Mouse (Mus musculus): ENCODE measurements around the gene Tmbim1. TPM values are rescaled to one million over a fixed set of nuclear protein-coding genes. Genes with fewer than 3 reads are reported as not detected.

Gene Tmbim1
- polyA plus RNA-seq, 1 experiment: 567 TPM

DNA sequence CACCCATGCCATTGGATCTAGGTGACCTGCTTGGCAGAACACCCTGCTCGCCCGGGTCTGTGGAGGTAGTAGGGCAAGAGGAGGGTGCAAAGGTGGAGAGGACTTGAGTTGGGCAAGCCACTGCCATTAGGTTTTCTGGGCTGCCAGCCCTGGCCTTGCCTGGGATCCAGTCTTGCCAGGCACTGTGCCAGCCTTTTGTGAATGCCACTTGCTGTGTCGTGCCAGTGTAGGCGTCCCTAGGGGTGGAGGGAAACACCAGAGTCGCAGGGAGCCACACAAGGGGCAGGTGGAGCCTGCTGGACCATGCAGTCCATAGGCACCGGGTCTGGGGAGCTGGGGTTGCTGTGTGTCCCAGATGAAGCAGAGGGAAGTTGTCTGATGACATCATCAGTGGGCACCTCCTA lies 34.9 kb upstream of the Tmbim1 start:
- WGBS: 50% methylated on average over 6 of the region's 6 CpGs
- TF ChIP-seq CTCF (IDR thresholded peaks at IDR 0.05; ENCODE audit: insufficient read depth, low read length): no peak
- no peak for TF ChIP-seq POLR2A (IDR thresholded peaks at IDR 0.05; ENCODE audit: borderline replicate concordance, extremely low read depth, low read depth, low read length)
- Histone ChIP-seq H3K4me1 (ENCODE audit: control insufficient read depth, insufficient read depth, low read length) (no peaks in the 10 kb centered on the region), H3K4me3 (replicated peaks; ENCODE audit: extremely low read depth, low read depth, low read length) (no peak overlapping the region)
- no peak for DNase-seq

DNA sequence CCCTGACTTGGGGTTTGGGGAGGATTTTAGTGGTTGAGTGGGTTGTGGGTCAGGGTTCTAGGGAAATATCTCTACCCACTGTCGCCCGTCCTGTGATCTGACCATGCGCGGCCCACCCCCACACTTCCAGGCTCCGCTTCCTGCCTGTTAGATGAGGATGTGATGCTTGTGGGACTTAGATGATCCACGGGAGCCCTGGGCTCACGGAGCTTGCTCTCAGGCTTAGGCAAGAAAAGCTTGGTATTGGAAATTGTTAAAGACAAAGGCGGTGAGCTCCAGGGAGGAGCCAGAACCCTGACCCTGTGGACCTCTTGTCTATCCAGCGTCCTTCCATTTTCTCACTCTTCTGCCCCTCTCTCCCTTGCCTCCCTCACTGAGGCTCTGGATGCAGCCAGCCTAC lies 34.5 kb upstream of the Tmbim1 start:
- Histone ChIP-seq H3K4me3 (replicated peaks; ENCODE audit: extremely low read depth, low read depth, low read length) (no peak overlapping the region), H3K4me1 (ENCODE audit: control insufficient read depth, insufficient read depth, low read length) (no peaks in the 10 kb centered on the region)
- 80% methylated on average over 9 of the region's 9 CpGs for WGBS
- no peak for DNase-seq
- TF ChIP-seq CTCF (IDR thresholded peaks at IDR 0.05; ENCODE audit: insufficient read depth, low read length) (no peak), POLR2A (IDR thresholded peaks at IDR 0.05; ENCODE audit: borderline replicate concordance, extremely low read depth, low read depth, low read length) (no peak)

DNA sequence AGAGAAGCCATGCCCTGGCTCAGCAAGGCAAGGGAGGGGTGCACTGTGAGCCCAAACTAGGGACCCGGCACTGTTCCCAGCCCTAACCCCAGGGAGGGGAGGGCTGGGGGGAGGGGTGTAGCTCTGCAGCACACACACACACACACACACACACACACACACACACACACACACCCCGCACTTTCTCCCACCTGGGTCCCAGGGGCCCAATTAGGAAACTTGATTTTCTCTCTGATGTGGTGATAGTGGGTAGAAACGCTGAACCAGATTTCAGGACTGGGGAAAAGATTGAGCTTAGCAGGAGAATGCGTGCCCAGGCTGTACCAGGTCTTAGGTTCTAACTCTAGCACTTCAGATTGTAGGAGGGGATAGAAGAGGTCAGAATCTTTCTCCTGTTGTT lies 33.2 kb upstream of the Tmbim1 start:
- Histone ChIP-seq H3K4me3 (replicated peaks; ENCODE audit: extremely low read depth, low read depth, low read length) (no peak overlapping the region), H3K4me1 (ENCODE audit: control insufficient read depth, insufficient read depth, low read length) (no peaks in the 10 kb centered on the region)
- 80% methylated on average over 4 of the region's 4 CpGs for WGBS
- TF ChIP-seq POLR2A (IDR thresholded peaks at IDR 0.05; ENCODE audit: borderline replicate concordance, extremely low read depth, low read depth, low read length) (no peak), CTCF (IDR thresholded peaks at IDR 0.05; ENCODE audit: insufficient read depth, low read length) (no peak)
- no peak for DNase-seq

DNA sequence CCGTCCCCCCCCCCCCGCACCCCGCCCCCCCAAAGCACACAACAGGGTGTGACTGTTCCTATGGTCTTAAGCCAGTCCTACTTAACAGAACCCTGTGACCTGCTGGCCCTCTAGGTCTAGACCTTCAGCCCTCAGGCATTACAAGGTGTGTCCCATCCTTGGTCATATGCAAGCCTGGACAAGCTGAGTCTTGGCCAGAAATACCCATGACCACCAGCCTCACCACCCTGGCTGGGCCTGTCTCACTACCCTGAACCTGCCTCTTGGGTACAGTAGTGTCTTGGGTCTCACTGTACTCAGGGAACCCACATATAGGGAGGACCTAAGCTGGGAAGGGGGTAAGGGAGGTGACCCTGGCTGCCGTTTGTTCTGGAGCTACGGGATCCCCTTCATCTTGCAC lies 32.6 kb upstream of the Tmbim1 start:
- no peak for DNase-seq

DNA sequence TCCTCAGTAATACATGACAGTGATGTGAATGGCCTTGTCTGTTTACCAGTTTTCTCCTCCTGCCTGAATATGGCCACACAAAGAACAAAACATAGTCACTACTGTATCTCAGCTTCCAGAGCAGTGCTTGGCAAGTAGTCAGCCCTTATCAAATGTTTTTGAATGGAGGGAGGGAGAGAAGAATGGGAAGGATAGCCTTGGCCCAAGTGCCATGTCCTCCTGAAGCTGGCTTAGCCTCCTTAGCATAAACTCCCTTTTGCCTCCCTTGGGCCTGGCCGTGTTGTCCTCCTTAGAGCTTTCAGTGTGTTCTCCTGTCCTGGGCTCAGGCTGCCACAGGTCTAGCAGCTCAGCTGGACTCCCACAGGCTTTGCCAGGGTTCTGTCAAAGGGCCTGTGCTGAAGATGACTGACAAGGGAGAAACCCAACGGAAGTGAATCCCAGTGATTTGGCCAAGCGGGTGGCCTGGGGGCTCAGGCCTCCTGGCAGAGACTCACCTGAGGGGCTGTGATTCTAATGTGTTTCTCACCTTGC lies 31.9 kb upstream of the Tmbim1 start:
- 86% methylated on average over 3 of the region's 3 CpGs for WGBS
- DNase-seq: no peak
- TF ChIP-seq POLR2A (IDR thresholded peaks at IDR 0.05; ENCODE audit: borderline replicate concordance, extremely low read depth, low read depth, low read length) (no peak), CTCF (IDR thresholded peaks at IDR 0.05; ENCODE audit: insufficient read depth, low read length) (no peak)
- peaks cover 5% of the 10 kb centered on the region; the same call in 1 of the 2 replicates for H3K4me1 ChIP-seq (ENCODE audit: control insufficient read depth, insufficient read depth, low read length)
- H3K4me3 ChIP-seq (replicated peaks; ENCODE audit: extremely low read depth, low read depth, low read length): no peak overlapping the region

More for the DNA sequence above, 32.6 kb upstream of the Tmbim1 start:
- H3K4me1 ChIP-seq (ENCODE audit: control insufficient read depth, insufficient read depth, low read length): peaks cover 3% of the 10 kb centered on the region; the same call in 1 of the 2 replicates
- WGBS: 88% methylated on average over 5 of the region's 5 CpGs
- TF ChIP-seq CTCF (IDR thresholded peaks at IDR 0.05; ENCODE audit: insufficient read depth, low read length) (no peak), POLR2A (IDR thresholded peaks at IDR 0.05; ENCODE audit: borderline replicate concordance, extremely low read depth, low read depth, low read length) (no peak)
- no peak overlapping the region for H3K4me3 ChIP-seq (replicated peaks; ENCODE audit: extremely low read depth, low read depth, low read length)

DNA sequence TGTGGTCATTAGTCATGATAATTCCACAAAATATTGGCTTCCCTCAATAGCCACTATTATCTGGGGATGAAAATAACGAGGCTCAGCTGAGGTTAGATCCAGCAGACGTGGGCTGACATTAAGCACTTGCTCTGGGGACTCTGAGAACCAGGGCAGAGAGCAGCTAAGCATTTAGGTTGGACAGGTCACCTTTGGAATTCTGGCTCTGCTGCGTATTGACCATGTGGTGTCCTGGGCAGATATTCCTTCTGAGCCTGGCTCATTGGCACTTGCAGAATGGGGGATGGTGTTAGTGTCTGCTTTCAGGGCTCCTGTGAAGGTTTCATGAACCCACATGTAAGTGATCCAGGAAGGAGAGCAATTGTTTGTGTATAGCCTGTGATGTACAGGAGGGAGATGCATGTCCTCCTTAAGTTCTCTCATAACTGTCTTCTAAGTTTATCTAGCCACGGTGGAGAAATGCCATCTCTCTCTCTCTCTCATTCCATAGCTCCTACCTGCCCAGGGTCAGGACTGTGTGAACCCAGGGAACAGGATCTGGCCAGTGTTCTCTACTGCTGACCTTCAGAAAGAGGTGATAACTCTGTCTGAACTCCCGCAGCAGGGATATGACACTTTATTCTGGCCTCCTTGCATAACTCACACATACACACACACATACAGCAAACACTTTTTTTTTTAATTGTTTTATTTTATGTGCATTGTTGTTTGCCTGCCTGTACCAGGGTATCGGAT lies 30.2 kb upstream of the Tmbim1 start:
- TF ChIP-seq CTCF (IDR thresholded peaks at IDR 0.05; ENCODE audit: insufficient read depth, low read length): no peak
- no peak for TF ChIP-seq POLR2A (IDR thresholded peaks at IDR 0.05; ENCODE audit: borderline replicate concordance, extremely low read depth, low read depth, low read length)
- no peak overlapping the region for H3K4me3 ChIP-seq (replicated peaks; ENCODE audit: extremely low read depth, low read depth, low read length)
- peaks cover 7% of the 10 kb centered on the region for H3K4me1 ChIP-seq (ENCODE audit: control insufficient read depth, insufficient read depth, low read length)
- no peak for DNase-seq
- 81% methylated on average over 6 of the region's 6 CpGs for WGBS

DNA sequence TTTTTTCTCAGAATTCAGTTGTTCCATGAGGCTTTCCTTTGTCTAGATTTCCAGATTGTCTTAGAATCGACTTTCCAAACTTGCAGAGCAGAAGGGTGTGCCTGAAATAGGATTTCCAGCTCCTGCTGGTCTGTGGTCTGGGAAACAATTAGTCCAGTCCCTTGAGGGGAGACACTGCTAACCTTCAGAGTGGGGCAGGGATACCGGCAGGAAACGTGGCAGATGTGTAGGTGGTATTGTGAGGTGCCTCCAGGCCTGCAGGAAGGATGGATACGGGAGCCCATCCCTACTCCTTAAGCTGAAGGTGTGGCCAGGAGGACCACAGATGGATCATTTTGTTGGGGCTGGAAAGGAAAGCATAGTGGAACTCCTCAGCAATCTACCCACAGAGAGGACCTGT lies 29.6 kb upstream of the Tmbim1 start:
- WGBS: 74% methylated on average over 4 of the region's 4 CpGs
- no peak for DNase-seq
- peaks cover 12% of the 10 kb centered on the region for H3K4me1 ChIP-seq (ENCODE audit: control insufficient read depth, insufficient read depth, low read length)

DNA sequence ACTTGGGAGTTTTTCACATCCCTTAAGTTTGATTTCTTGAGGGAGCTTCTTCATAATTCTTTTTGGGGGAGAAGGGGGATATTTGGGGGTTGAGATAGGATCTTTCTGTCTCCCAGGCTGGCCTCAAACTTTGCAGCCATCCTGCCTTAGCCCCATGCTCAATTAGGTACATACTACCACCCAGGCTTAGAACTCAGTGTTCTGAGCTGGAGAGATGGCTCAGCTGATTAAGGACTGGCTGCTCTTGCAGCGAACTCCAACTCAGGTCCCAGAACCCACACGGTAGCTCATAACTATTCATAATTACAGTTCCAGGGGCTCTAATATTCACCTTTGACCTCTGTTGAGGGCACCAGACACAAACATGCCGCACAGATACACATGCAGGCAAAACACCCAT lies 29.2 kb upstream of the Tmbim1 start:
- DNase-seq: no peak
- Histone ChIP-seq H3K4me3 (replicated peaks; ENCODE audit: extremely low read depth, low read depth, low read length) (no peak overlapping the region), H3K4me1 (ENCODE audit: control insufficient read depth, insufficient read depth, low read length) (peaks cover 12% of the 10 kb centered on the region)
- no peak for TF ChIP-seq POLR2A (IDR thresholded peaks at IDR 0.05; ENCODE audit: borderline replicate concordance, extremely low read depth, low read depth, low read length)
- TF ChIP-seq CTCF (IDR thresholded peaks at IDR 0.05; ENCODE audit: insufficient read depth, low read length): no peak
- WGBS: 86% methylated on average over 3 of the region's 3 CpGs

More for the DNA sequence above, 29.6 kb upstream of the Tmbim1 start:
- H3K4me3 ChIP-seq (replicated peaks; ENCODE audit: extremely low read depth, low read depth, low read length): no peak overlapping the region
- TF ChIP-seq POLR2A (IDR thresholded peaks at IDR 0.05; ENCODE audit: borderline replicate concordance, extremely low read depth, low read depth, low read length) (no peak), CTCF (IDR thresholded peaks at IDR 0.05; ENCODE audit: insufficient read depth, low read length) (no peak)

DNA sequence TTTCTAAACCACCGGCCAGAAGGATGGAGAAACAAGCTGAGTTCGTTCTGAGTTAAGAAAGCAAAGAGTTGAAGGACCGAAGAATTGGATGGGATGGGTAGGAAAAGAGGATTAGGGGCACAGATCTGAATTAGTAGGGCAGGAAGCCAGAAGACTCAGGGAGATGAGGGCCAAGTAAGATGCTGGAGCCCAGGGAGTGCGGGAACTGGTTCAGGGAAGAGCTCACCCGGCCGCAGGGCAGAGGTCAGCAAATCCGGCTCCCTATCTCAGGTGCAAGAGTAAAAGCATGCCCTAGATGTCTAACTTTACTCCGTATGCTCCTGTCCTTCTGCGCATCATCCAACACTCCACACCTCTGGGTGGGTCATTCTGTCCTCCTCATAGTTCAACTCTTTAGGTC lies 27.5 kb upstream of the Tmbim1 start:
- TF ChIP-seq POLR2A (IDR thresholded peaks at IDR 0.05; ENCODE audit: borderline replicate concordance, extremely low read depth, low read depth, low read length): no peak
- TF ChIP-seq CTCF (IDR thresholded peaks at IDR 0.05; ENCODE audit: insufficient read depth, low read length): no peak
- Histone ChIP-seq H3K4me1 (ENCODE audit: control insufficient read depth, insufficient read depth, low read length) (peaks cover 12% of the 10 kb centered on the region), H3K4me3 (replicated peaks; ENCODE audit: extremely low read depth, low read depth, low read length) (peak overlapping the region; percentile 59)
- DNase-seq: no peak
- 12% methylated on average over 9 of the region's 9 CpGs for WGBS

DNA sequence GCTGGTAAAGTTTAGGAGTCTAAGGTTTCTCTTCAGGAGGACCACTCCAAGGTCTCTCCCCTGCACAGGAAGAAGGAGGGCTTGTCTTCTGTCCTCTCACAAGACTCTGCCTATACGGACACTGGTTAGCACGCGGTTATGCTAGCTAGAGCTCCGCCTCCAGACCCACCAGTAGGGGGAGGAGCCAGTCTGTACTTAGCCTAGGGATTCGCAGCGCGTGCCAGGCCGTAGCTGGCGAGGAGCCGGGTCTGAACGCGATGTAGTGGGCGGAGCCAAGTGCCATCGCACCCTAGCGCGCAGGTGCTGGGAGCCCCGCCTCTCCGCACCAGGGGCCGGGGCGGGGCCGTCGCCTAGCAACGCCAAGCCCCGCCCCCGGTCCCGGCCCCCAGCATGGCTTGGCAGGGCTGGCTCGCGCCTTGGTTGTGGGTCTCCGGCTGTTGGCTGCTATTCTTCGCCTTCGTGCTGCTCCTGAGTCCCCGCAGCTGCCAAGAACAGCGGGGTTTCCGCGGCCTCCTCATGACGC lies 26.9 kb upstream of the Tmbim1 start:
- no peak for TF ChIP-seq POLR2A (IDR thresholded peaks at IDR 0.05; ENCODE audit: borderline replicate concordance, extremely low read depth, low read depth, low read length)
- 0 out of 2 replicates have a peak, but pooled peaks have one; percentile 13 for TF ChIP-seq CTCF (IDR thresholded peaks at IDR 0.05; ENCODE audit: insufficient read depth, low read length)
- peak; percentile 96 for DNase-seq
- peak overlapping the region; percentile 59 for H3K4me3 ChIP-seq (replicated peaks; ENCODE audit: extremely low read depth, low read depth, low read length)
- H3K4me1 ChIP-seq (ENCODE audit: control insufficient read depth, insufficient read depth, low read length): peaks cover 12% of the 10 kb centered on the region
- WGBS: under 1% methylated on average over 36 of the region's 36 CpGs
